Mouse (Mus musculus): ENCODE measurements around the gene Prr3. TPM values are rescaled to one million over a fixed set of nuclear protein-coding genes. Genes with fewer than 3 reads are reported as not detected.
"Not testable (repeated sequence)": the region's sequence is repeated elsewhere in the genome, so short reads cannot be mapped to it uniquely, and the experiment has no call there.

Prr3 gene
- total RNA-seq, 4 experiments from 2014 or later, result 1.5 to 2.5 (median 1.9) TPM

GRCm38 (mm10) chr17:35939108-35939507, 40.9 kb downstream of the Prr3 start:
- no peak for DNase-seq (ENCODE audit: low spot score in 2 of 2)

GRCm38 (mm10) chr17:35937700-35938348, 42.2 kb downstream of the Prr3 start:
- no peak for DNase-seq (ENCODE audit: low spot score in 2 of 2)

GRCm38 (mm10) chr17:35935763-35936162, 44.3 kb downstream of the Prr3 start:
- DNase-seq (ENCODE audit: low spot score in 2 of 2), result not testable (repeated sequence)

GRCm38 (mm10) chr17:35932608-35933007, 47.4 kb downstream of the Prr3 start:
- no peak for DNase-seq (ENCODE audit: low spot score in 2 of 2)

- DNase-seq (ENCODE audit: low spot score in 2 of 2), result no peak
Observed at GRCm38 (mm10) chr17:35930627-35931026, 49.4 kb downstream of the Prr3 start.

GRCm38 (mm10) chr17:35929534-35929933, 50.5 kb downstream of the Prr3 start:
- DNase-seq (ENCODE audit: low spot score in 2 of 2), result no peak

GRCm38 (mm10) chr17:35927471-35927870, 52.6 kb downstream of the Prr3 start:
- DNase-seq (ENCODE audit: low spot score in 2 of 2), result no peak

GRCm38 (mm10) chr17:35923281-35923680, 56.8 kb downstream of the Prr3 start:
- no peak for DNase-seq (ENCODE audit: low spot score in 2 of 2)

GRCm38 (mm10) chr17:35922566-35922965, 57.5 kb downstream of the Prr3 start:
- DNase-seq (ENCODE audit: low spot score in 2 of 2), result no peak

Small RNA genes within 50 kb of the gene (microRNA-seq; reads per million reads assigned to microRNA genes)
- 29.1 reads per million, percentile 30 among the genes with 10 or more reads in this experiment for gene Mir877

Other genes starting within 250 kb of the Prr3 start
- 1 to 10 TPM; 5.6 to 7.8 (median 6.6) TPM for gene Ier3, start 158.6 kb downstream of the Prr3 start, total RNA-seq (2022)
- 10 to 100 TPM; 52.6 to 67.2 (median 55.9) TPM for gene Flot1, start 157.0 kb downstream of the Prr3 start, total RNA-seq (2022)
- 10 to 100 TPM; 26.7 to 34.5 (median 28.3) TPM for gene Tubb5, start 141.9 kb downstream of the Prr3 start, total RNA-seq (2022)
- gene Mdc1, start 138.7 kb downstream of the Prr3 start, total RNA-seq (2022), result 1 to 10 TPM; 3.2 to 5.0 (median 4.0) TPM
- 1 to 10 TPM in 2 of 4 experiments, under 1 TPM in 2; 0.52 to 2.6 (median 1.4) TPM for gene Nrm, start 118.9 kb downstream of the Prr3 start, total RNA-seq (2022)
- gene Ppp1r18, start 114.6 kb downstream of the Prr3 start, total RNA-seq (2022), result 1 to 10 TPM; 2.4 to 4.7 (median 3.3) TPM
- 10 to 100 TPM; 13.5 to 16.8 (median 16.0) TPM for gene Dhx16, start 100.4 kb downstream of the Prr3 start, total RNA-seq (2022)
- gene 2310061I04Rik, start 82.8 kb downstream of the Prr3 start, total RNA-seq (2022), result 10 to 100 TPM; 52.7 to 68.7 (median 62.6) TPM
- 1 to 10 TPM; 2.9 to 4.4 (median 3.6) TPM for gene Atat1, start 70.2 kb downstream of the Prr3 start, total RNA-seq (2022)
- gene Mrps18b, start 63.8 kb downstream of the Prr3 start, total RNA-seq (2022), result 10 to 100 TPM; 57.4 to 60.4 (median 58.1) TPM
- gene Ppp1r10, start 63.8 kb downstream of the Prr3 start, total RNA-seq (2022), result 10 to 100 TPM; 13.0 to 30.1 (median 14.3) TPM
- gene Abcf1, start 10.5 kb downstream of the Prr3 start, total RNA-seq (2022), result 10 to 100 TPM; 74.2 to 79.3 (median 78.7) TPM
- 10 to 100 TPM; 24.1 to 31.8 (median 29.1) TPM for gene Gnl1, start 385 bp downstream of the Prr3 start, total RNA-seq (2022)
- gene H2-T24, start 40.3 kb upstream of the Prr3 start, total RNA-seq (2022), result 1 to 10 TPM in 1 of 4 experiments, under 1 TPM in 3; 0.82 to 1.6 (median 0.93) TPM
- 1 to 10 TPM; 5.6 to 9.3 (median 7.1) TPM for gene H2-T23, start 52.6 kb upstream of the Prr3 start, total RNA-seq (2022)
- 10 to 100 TPM; 11.7 to 14.0 (median 13.0) TPM for gene H2-T22, start 62.5 kb upstream of the Prr3 start, total RNA-seq (2022)
- gene Gm6034, start 62.7 kb upstream of the Prr3 start, total RNA-seq (2022), result not detected
- gene Gm11127, start 78.1 kb upstream of the Prr3 start, total RNA-seq (2022), result 1 to 10 TPM; 1.8 to 2.7 (median 2.2) TPM
- gene Gm19684, start 141.4 kb upstream of the Prr3 start, total RNA-seq (2022), result under 1 TPM in 1 of 4 experiments, not detected in 3; 0.29 TPM
- not detected for gene Gm7030, start 149.2 kb upstream of the Prr3 start, total RNA-seq (2022)
- gene Gm8909, start 188.3 kb upstream of the Prr3 start, total RNA-seq (2022), result not detected
- not detected for gene H2-T3, start 210.1 kb upstream of the Prr3 start, total RNA-seq (2022)

Measured in gastrocnemius, adult 8-10 months (tissue).